Mouse (Mus musculus): ENCODE results near the gene Ssh1. TPM values are rescaled to one million over a fixed set of nuclear protein-coding genes. Genes with fewer than 3 reads are reported as not detected.

The Ssh1 gene
- polyA plus RNA-seq, 1 experiment from 2014 or later: 13.3 TPM

DNA sequence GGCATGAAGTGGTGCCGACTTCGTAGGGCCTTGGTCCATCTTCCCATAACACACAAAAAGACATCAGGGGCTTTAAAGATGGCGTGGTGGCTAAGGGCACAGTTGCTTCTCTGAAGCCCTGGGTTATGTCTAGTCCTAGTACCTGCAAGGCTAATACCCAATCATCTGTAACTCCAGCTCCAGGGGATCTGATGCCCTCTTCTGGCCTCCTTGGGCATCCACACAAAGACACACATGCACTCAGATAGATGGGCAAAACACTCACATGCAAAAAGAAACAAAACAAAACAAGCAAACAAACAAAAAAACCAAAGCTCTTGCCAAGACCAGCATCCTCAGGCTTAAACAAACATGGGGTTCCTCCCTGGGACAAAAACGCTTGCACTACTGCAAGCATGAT, 60.2 kb downstream of the Ssh1 start:
- Histone ChIP-seq H3K27me3 (ENCODE audit: low read depth, poor library complexity, severe bottlenecking) (no peaks in the 10 kb centered on the region), H3K27ac (replicated peaks) (no peak overlapping the region), H3K4me3 (no peak overlapping the region), H3K4me1 (peaks cover 31% of the 10 kb centered on the region), H3K9me3 (replicated peaks) (no peaks in the 10 kb centered on the region), H3K36me3 (peaks cover 6% of the 10 kb centered on the region)
- 82% methylated on average over 4 of the region's 4 CpGs for WGBS
- no peak for DNase-seq (ENCODE audit: low spot score)

DNA sequence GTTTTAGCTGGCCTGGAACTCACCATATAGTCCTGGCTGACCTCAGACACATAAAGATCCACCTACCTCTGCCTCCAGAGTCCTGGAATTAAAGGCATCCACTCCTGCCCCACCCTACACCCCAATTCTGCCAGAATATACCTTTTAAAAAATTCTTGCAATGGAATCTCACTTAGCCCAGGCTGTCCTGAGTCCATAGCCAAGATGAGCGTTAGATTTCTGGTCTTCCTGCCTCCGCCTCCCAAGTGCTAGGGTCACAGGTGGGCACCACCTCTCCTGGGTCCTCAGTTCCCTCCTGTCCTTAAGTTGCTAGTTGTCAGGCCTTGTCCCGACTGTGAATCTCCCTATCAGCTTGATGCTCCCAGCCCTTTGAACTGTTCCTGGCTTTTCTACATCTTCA, 61.4 kb downstream of the Ssh1 start:
- no peak overlapping the region for H3K4me3 ChIP-seq
- WGBS: 80% methylated on average over 3 of the region's 3 CpGs
- no peaks in the 10 kb centered on the region for H3K36me3 ChIP-seq
- no peak overlapping the region for H3K27ac ChIP-seq (replicated peaks)
- H3K9me3 ChIP-seq (replicated peaks): 0 out of 2 replicates have a peak, but pooled peaks cover 5% of the 10 kb centered on the region
- DNase-seq (ENCODE audit: low spot score): no peak
- H3K27me3 ChIP-seq (ENCODE audit: low read depth, poor library complexity, severe bottlenecking): no peaks in the 10 kb centered on the region
- peaks cover 20% of the 10 kb centered on the region for H3K4me1 ChIP-seq

DNA sequence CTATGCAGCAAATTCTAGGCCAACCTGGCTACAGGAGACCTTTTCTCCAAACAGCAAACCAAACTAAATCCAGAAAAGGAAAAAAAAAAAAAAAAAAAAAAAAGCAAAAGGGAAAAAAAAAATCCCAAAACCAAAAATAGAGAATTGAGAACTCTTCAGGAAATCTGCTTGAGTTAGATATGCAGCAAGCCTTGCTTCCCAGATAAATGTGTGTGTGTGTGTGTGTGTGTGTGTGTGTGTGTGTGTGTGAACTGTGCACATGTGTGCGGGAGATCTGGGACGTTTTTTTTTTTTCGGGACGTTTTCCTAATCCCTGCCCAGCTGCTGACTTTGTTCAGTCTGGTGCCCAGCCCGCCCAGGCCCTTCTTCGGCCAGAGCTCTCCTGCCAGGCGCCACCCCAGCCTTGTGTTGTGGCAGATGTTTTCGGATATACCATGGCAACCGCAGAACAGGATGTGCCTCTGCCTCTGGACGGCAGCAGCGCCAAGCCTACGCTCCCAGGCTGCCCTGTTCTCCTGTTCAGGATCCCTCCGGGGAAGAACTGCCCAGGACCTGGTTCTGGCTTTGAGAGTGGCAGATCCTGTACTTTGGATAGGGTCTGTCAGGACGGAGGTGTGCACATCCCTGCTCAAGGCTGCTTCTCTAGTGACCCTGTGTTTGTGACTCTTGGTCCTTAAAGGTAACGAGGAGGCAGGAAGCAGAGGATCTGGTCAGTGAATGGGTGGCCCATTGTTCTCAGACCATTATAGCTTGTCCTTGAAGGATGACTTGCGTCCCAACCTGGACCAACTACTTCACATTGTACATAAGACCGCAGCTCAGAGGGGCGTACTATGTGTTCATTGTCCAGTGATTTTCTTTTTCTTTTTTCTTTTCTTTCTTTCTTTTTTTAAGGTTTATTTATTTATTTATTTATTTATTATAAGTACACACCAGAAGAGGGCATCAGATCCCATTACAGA, 62.8 kb downstream of the Ssh1 start:
- H3K4me3 ChIP-seq: peak overlapping the region; percentile 33
- no peaks in the 10 kb centered on the region for H3K36me3 ChIP-seq
- peak overlapping the region; percentile 85 for H3K27ac ChIP-seq (replicated peaks)
- 0 out of 2 replicates have a peak, but pooled peaks cover 5% of the 10 kb centered on the region for H3K9me3 ChIP-seq (replicated peaks)
- DNase-seq (ENCODE audit: low spot score): peak; percentile 84
- no peaks in the 10 kb centered on the region for H3K27me3 ChIP-seq (ENCODE audit: low read depth, poor library complexity, severe bottlenecking)
- H3K4me1 ChIP-seq: peaks cover 18% of the 10 kb centered on the region
- 20% methylated on average over 18 of the region's 18 CpGs for WGBS

DNA sequence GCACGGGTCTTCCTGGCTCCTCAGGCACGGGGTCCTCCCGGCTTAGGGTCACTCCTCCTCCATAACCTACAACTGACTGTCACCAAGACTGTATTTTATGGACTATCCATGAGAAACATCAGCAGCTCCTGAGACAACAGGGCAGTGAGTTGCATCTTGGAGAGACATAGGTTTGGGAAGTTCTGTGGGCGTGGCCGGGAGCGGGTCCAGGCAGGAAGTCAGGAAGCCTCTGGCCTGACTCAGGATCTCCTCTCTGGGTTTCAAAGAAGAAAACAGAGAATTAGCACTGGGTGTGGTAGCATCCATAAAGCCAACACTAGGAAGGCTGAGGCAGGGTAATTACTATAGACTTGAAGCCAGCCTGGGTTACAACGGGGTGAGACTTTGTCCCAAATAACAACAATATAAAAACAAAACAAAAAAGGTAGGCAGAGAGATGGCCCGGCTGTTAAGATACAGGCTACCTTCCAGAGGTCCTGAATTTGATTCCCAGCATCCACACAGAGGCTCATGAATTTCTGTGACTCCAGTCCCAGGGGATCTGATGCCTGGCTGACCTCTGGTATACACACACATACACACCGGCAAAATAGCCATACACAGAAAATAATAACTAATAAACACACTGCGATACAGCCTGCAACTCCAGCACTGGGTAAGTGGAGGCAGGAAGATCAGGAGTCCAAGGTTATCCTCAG, 63.6 kb downstream of the Ssh1 start:
- Histone ChIP-seq H3K4me1 (peaks cover 18% of the 10 kb centered on the region), H3K4me3 (no peak overlapping the region), H3K36me3 (no peaks in the 10 kb centered on the region), H3K9me3 (replicated peaks) (0 out of 2 replicates have a peak, but pooled peaks cover 5% of the 10 kb centered on the region), H3K27ac (replicated peaks) (peak overlapping the region; percentile 85), H3K27me3 (ENCODE audit: low read depth, poor library complexity, severe bottlenecking) (no peaks in the 10 kb centered on the region)
- WGBS: 62% methylated on average over 10 of the region's 10 CpGs
- no peak for DNase-seq (ENCODE audit: low spot score)

DNA sequence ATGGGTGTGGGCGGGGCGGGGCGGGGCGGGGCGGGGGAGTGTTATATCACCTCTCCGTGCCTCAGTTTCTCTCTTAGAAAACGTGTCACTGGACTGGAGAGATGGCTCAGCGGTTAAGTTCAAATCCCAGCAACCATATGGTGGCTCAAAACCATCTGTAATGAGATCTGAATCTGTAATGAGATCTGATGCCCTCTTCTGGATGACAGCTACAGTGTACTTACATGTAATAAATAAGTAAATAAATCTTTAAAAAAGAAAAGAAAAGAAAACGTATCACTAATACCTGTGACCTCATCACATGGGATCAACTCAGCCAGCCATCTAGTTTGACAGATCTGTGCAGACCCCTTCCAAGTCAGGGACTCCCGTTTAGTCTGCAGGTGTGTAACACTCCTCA, 64.2 kb downstream of the Ssh1 start:
- Histone ChIP-seq H3K4me1 (peaks cover 18% of the 10 kb centered on the region), H3K36me3 (no peaks in the 10 kb centered on the region), H3K4me3 (no peak overlapping the region), H3K27ac (replicated peaks) (peak overlapping the region; percentile 85), H3K9me3 (replicated peaks) (0 out of 2 replicates have a peak, but pooled peaks cover 5% of the 10 kb centered on the region), H3K27me3 (ENCODE audit: low read depth, poor library complexity, severe bottlenecking) (no peaks in the 10 kb centered on the region)
- no peak for DNase-seq (ENCODE audit: low spot score)
- 74% methylated on average over 10 of the region's 10 CpGs for WGBS

DNA sequence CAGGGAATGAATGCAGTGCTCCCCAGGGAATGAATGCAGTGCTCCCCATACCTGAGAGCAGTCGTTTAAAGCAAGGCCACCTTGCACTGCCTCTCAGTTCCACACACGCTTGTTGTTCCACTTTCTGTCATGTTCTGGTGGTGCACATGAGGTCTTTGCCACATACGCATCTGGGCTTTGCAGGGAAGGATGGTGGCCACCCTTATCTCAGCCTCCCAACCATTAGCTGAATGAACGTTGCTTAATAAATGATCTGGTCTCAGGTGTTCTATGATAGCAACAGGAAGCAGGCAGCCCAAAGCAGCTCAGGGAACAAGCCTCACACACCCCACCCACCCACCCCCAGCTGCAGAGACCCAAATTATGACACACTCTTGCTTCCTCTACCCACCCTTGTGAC, 69.1 kb downstream of the Ssh1 start:
- DNase-seq (ENCODE audit: low spot score): no peak
- Histone ChIP-seq H3K36me3 (no peaks in the 10 kb centered on the region), H3K4me3 (no peak overlapping the region), H3K27ac (replicated peaks) (no peak overlapping the region; the same call in 1 of the 2 replicates), H3K27me3 (ENCODE audit: low read depth, poor library complexity, severe bottlenecking) (no peaks in the 10 kb centered on the region), H3K9me3 (replicated peaks) (0 out of 2 replicates have a peak, but pooled peaks cover 5% of the 10 kb centered on the region), H3K4me1 (peaks cover 22% of the 10 kb centered on the region)
- 89% methylated on average over 4 of the region's 4 CpGs for WGBS

DNA sequence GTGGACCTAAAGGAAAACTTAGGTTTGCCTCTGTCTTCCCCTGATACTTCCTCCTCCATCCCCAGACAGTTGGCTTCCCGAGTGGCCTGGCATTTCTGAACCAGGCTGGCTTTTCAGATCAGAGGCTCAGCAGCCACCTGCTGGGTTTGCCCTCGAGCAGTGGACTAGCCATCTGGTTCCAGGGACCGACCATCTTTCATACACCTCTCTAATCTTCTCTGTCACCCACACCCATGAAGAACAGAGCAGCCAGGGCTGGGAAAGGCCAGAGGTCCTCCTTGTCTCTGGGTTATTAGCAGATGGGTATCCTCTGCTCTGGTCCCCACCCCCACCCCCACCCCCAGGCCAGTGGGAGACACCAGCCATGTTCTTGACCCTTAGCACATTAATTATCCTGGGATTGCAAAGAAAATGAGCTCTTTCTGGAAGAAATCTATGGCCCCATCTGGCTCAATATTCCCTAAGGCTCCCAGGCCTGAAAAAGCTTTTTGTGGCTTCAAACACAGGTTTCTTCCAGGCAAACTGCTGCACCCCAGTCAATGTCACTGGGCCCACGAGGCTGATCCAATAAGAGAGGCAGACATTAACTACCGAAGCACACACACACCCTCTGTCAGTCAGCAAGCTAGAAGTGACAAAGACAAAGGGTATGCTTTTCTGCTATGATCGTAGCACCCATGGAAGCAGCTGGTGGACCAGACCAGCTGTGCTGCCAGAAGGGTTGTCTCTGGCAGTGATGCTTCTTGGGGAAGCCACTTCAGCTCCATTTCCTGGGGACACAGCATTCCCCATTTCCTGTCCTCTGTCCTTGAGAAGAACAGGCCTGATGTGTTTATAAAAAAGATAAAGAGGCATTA, 72.2 kb downstream of the Ssh1 start:
- no peaks in the 10 kb centered on the region for H3K9me3 ChIP-seq (replicated peaks)
- H3K4me1 ChIP-seq: peaks cover 30% of the 10 kb centered on the region
- 44% methylated on average over 6 of the region's 6 CpGs for WGBS
- H3K27ac ChIP-seq (replicated peaks): peak overlapping the region; percentile 84
- H3K4me3 ChIP-seq: no peak overlapping the region
- no peaks in the 10 kb centered on the region for H3K36me3 ChIP-seq
- H3K27me3 ChIP-seq (ENCODE audit: low read depth, poor library complexity, severe bottlenecking): no peaks in the 10 kb centered on the region
- DNase-seq (ENCODE audit: low spot score): peak; percentile 46

DNA sequence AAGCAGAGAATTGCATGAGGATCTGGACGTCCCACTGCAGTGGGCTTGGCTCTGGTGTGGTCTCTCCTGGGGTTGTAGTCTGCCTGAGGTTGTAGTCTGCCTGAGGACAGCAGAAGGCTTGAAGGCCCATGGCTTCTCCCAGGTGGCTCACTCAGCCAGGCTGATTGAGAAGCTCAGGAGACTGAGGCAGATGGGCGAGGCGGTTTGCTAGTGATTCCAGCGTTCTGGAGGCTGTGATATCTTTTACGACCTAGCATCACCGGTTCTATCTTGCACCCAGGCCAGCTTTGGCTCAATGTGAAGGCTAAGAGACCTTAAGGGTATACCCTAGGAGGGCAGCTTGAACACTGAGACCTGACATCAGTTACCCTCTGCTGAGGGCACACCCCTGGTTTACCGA, 74.6 kb downstream of the Ssh1 start:
- Histone ChIP-seq H3K9me3 (replicated peaks) (no peaks in the 10 kb centered on the region), H3K36me3 (no peaks in the 10 kb centered on the region), H3K27me3 (ENCODE audit: low read depth, poor library complexity, severe bottlenecking) (no peaks in the 10 kb centered on the region), H3K4me1 (peaks cover 40% of the 10 kb centered on the region), H3K4me3 (no peak overlapping the region), H3K27ac (replicated peaks) (peak overlapping the region; percentile 38)
- no peak for DNase-seq (ENCODE audit: low spot score)
- 88% methylated on average over 7 of the region's 7 CpGs for WGBS

DNA sequence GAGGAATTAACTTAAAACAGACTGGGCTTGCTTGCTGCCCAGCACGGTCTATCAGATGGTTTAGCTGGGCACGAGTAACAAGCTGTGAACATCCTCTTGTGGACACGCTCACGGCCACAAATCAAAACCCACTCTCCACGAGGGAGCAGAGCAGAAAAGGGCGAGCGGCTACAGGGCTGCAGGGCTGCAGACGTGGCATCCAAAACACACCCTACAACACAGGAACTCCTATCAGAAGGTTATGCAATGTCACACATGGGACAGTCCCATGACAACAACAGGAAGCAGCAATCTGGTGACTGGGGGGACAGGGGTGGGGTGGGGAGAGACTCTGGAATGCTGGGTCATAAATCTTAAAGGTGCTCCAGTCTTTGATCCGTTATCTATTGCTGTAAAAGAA, 75.0 kb downstream of the Ssh1 start:
- DNase-seq (ENCODE audit: low spot score): no peak
- peak overlapping the region; percentile 38 for H3K27ac ChIP-seq (replicated peaks)
- no peaks in the 10 kb centered on the region for H3K9me3 ChIP-seq (replicated peaks)
- WGBS: 76% methylated on average over 9 of the region's 9 CpGs
- peaks cover 40% of the 10 kb centered on the region for H3K4me1 ChIP-seq
- H3K36me3 ChIP-seq: no peaks in the 10 kb centered on the region
- H3K4me3 ChIP-seq: no peak overlapping the region
- no peaks in the 10 kb centered on the region for H3K27me3 ChIP-seq (ENCODE audit: low read depth, poor library complexity, severe bottlenecking)

DNA sequence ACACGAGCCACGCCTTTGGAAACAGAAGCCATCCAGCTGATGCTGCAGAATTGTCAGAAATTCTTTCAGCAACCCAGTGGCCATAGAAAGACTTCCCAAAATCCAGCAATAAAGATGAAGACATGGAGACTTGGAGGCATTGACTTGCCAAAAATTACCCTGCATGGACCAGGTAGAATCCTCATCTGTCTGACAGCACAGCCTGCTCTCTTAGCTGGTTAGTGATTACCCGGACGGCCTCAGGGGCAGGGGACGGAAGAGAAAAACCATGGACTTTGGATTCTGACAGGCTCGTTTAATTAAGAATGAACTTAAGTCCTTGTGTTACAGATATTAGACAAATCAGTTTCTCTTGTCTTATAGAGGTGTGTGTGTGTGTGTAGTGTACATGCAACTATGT, 83.0 kb downstream of the Ssh1 start:
- H3K27ac ChIP-seq (replicated peaks): no peak overlapping the region
- H3K4me3 ChIP-seq: no peak overlapping the region
- WGBS: 81% methylated on average over 6 of the region's 6 CpGs
- H3K27me3 ChIP-seq (ENCODE audit: low read depth, poor library complexity, severe bottlenecking): no peaks in the 10 kb centered on the region
- H3K4me1 ChIP-seq: peaks cover 44% of the 10 kb centered on the region
- DNase-seq (ENCODE audit: low spot score): no peak
- no peaks in the 10 kb centered on the region for H3K9me3 ChIP-seq (replicated peaks)
- no peaks in the 10 kb centered on the region for H3K36me3 ChIP-seq

DNA sequence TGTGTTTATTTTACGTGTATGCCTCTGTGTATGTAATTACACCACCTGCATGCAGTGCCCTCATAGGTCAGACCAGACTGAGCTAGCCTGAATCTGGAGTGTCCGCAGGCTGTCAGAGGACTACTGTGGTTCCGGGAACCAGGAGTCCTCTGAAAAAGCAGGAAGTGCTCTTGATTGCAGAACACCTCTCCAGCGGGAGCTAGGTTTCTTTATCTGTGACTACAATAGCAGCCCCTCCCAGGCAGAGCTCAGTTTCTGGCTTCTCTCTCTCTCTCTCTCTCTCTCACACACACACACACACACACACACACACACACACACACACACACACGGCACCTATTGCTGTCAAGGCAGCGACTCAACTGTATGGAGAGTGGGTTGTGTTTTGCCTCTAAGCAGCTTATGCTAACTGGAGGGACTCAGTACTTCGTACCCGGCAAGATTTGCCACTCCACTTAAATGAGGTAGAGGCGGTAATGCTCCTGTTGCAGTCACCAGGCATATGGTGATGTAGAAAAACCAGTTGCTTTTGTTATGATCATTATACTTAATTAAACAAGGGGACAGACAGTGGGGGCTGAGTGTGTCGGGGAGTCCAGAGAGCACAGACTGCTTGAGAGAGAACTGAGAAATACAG, 83.5 kb downstream of the Ssh1 start:
- Histone ChIP-seq H3K27ac (replicated peaks) (0 out of 2 replicates have a peak overlapping the region, but pooled peaks have one; percentile 23), H3K4me3 (no peak overlapping the region; the same call in 1 of the 2 replicates), H3K9me3 (replicated peaks) (no peaks in the 10 kb centered on the region), H3K36me3 (no peaks in the 10 kb centered on the region), H3K4me1 (peaks cover 44% of the 10 kb centered on the region), H3K27me3 (ENCODE audit: low read depth, poor library complexity, severe bottlenecking) (no peaks in the 10 kb centered on the region)
- WGBS: 38% methylated on average over 10 of the region's 10 CpGs
- no peak for DNase-seq (ENCODE audit: low spot score)
